Mouse (Mus musculus) embryonic facial prominence, embryonic 11.5 days (tissue): ENCODE measurements at regions not wholly inside any gene's neighbourhood (a gene's known extent, or its start where the extent isn't known, plus 50 kb on each side); places are given as distances from the start of the nearest gene placed in this dataset.
A peak's percentile ranks its signal among the peaks of the same experiment; 100 is the strongest.

Source experiments
- ATAC-seq: fragments of 200-750 bp; cut with Nextera tagmentation; replicated peaks from 2 replicates; pipeline ENCODE4 v1.8.0; 2017; ENCODE audit warnings: low read depth; ENCODE audit not compliant: insufficient number of reproducible peaks, low FRiP score, low TSS enrichment
- DNase-seq: peaks from one replicate; pipeline ENCODE4 v3.0.0-alpha.2; 2015; ENCODE audit warnings: low spot score
- H3K27ac ChIP-seq: fragments of 300-500 bp; sonication (generic); replicated peaks from 2 replicates; pipeline ENCODE4 v1.5.1; 2014; ENCODE audit warnings: mild to moderate bottlenecking, low read depth, low read length, control low read depth
- H3K27me3 ChIP-seq: fragments of 300-500 bp; sonication (generic); 2 replicates; pipeline ENCODE4 v1.6.1; 2014; ENCODE audit warnings: mild to moderate bottlenecking, low read length, moderate library complexity, mixed read lengths; ENCODE audit not compliant: control insufficient read depth, insufficient read depth
- H3K36me3 ChIP-seq: fragments of 300-500 bp; sonication (generic); replicated peaks from 2 replicates; pipeline ENCODE4 v1.6.1; 2014; ENCODE audit warnings: low read depth, mild to moderate bottlenecking, low read length, moderate library complexity, mixed read lengths; ENCODE audit not compliant: control insufficient read depth, insufficient read depth
- H3K4me1 ChIP-seq: fragments of 300-500 bp; sonication (generic); 2 replicates; pipeline ENCODE4 v1.6.1; 2014; ENCODE audit warnings: low read length, mixed read lengths; ENCODE audit not compliant: control insufficient read depth, insufficient read depth
- H3K4me2 ChIP-seq: fragments of 300-500 bp; sonication (generic); 2 replicates; pipeline ENCODE4 v1.6.1; 2014; ENCODE audit warnings: low read depth, mild to moderate bottlenecking, control low read depth, low read length, moderate library complexity
- H3K4me3 ChIP-seq: fragments of 300-500 bp; sonication (generic); 2 replicates; pipeline ENCODE4 v1.5.1; 2014; ENCODE audit warnings: low read depth, low read length, control low read depth
- H3K9ac ChIP-seq: fragments of 300-500 bp; sonication (generic); replicated peaks from 2 replicates; pipeline ENCODE4 v1.6.1; 2014; ENCODE audit warnings: mild to moderate bottlenecking, control low read depth, low read length
- H3K9me3 ChIP-seq: fragments of 300-500 bp; sonication (generic); replicated peaks from 2 replicates; pipeline ENCODE4 v1.6.1; 2016; ENCODE audit warnings: mild to moderate bottlenecking, low read length, inconsistent platforms, mixed read lengths; ENCODE audit not compliant: control insufficient read depth
- WGBS: fragments of 180-500 bp; shearing (Covaris S2); extraction: QIAGEN DNeasy Blood & Tissue Kit; methylation state at CpG from one replicate; pipeline ENCODE4 v1.1.7; 2014; 5-methylcytosine and 5-hydroxymethylcytosine counted together

GRCm38 (mm10) chr17:87512000-87512611, 65.4 kb upstream of the Calm2 start:
- no peak overlapping the region for H3K27ac ChIP-seq
- H3K27me3 ChIP-seq = 0 out of 2 replicates have a peak, but pooled peaks cover 2% of the 10 kb centered on the region
- WGBS = 58% methylated on average over 9 of the region's 9 CpGs
- no peaks in the 10 kb centered on the region for H3K36me3 ChIP-seq
- H3K4me2 ChIP-seq = no peak overlapping the region
- H3K9ac ChIP-seq = no peak overlapping the region
- H3K4me3 ChIP-seq = no peak overlapping the region
- ATAC-seq (no peak), DNase-seq (no peak)
- H3K9me3 ChIP-seq = no peaks in the 10 kb centered on the region
- H3K4me1 ChIP-seq = no peaks in the 10 kb centered on the region

- Histone ChIP-seq H3K36me3 (no peaks in the 10 kb centered on the region), H3K4me2 (no peak overlapping the region), H3K4me3 (no peak overlapping the region), H3K27me3 (0 out of 2 replicates have a peak, but pooled peaks cover 2% of the 10 kb centered on the region), H3K9ac (no peak overlapping the region), H3K4me1 (peaks cover 2% of the 10 kb centered on the region; the same call in 1 of the 2 replicates), H3K27ac (no peak overlapping the region), H3K9me3 (no peaks in the 10 kb centered on the region)
- 47% methylated on average over 11 of the region's 11 CpGs for WGBS
- DNase-seq (no peak), ATAC-seq (no peak; the same call in 1 of the 2 replicates)
Observed at GRCm38 (mm10) chr17:87513822-87514221, 67.1 kb upstream of the Calm2 start.

DNA sequence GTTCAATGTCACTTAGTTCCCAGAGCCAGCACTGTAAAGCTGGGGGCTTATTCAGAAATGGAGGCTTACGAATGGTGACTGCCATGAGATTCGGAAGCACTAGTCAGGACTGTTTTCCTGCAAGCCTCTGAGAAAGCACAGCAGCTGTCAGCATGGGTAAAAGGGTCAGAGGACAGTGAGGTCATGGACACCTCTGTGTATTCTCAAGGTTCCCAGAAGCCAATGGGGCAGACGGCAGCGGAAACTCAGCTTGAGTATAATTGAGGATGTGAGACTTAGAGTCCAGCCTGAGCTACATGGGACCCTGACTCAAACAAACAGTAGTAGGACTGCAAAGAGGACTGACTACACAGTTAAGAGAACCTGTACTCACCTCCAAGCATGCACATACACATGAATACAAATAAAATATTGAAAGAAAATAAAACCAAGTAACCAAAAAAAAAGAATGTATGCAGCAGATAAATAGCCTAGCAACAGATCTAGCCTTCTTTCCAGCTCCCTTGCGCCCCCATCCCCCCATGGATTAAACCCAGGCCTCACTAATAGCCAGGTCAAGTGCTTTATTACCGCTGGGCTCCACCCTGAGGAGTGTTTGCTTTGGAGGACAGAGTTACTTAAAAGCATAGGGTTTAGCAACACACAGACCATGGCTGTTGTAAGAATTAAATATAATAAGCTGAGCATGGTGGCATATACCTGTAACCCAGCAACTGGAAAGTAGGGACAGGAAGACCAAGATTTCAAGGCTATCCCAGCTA, 67.8 kb upstream of the Calm2 start:
- 0 out of 2 replicates have a peak, but pooled peaks cover 2% of the 10 kb centered on the region for H3K27me3 ChIP-seq
- H3K27ac ChIP-seq = no peak overlapping the region
- no peak for ATAC-seq
- H3K36me3 ChIP-seq = no peaks in the 10 kb centered on the region
- no peaks in the 10 kb centered on the region for H3K9me3 ChIP-seq
- H3K9ac ChIP-seq = no peak overlapping the region
- no peak overlapping the region for H3K4me2 ChIP-seq
- H3K4me3 ChIP-seq = no peak overlapping the region
- peak; percentile 21 for DNase-seq
- WGBS = 45% methylated on average over 6 of the region's 6 CpGs
- H3K4me1 ChIP-seq = peaks cover 2% of the 10 kb centered on the region; the same call in 1 of the 2 replicates

- Histone ChIP-seq H3K9ac (no peak overlapping the region), H3K4me3 (no peak overlapping the region), H3K4me2 (no peak overlapping the region), H3K27ac (no peak overlapping the region), H3K27me3 (no peaks in the 10 kb centered on the region), H3K4me1 (peaks cover 2% of the 10 kb centered on the region; the same call in 1 of the 2 replicates), H3K36me3 (no peaks in the 10 kb centered on the region), H3K9me3 (no peaks in the 10 kb centered on the region)
- ATAC-seq = no peak
- no peak for DNase-seq
- WGBS = 53% methylated on average over 9 of the region's 9 CpGs
Observed at GRCm38 (mm10) chr17:87517258-87517657, 70.5 kb upstream of the Calm2 start.

GRCm38 (mm10) chr17:87519454-87519853, 72.7 kb upstream of the Calm2 start:
- Histone ChIP-seq H3K4me1 (peaks cover 2% of the 10 kb centered on the region; the same call in 1 of the 2 replicates), H3K4me2 (no peak overlapping the region), H3K9me3 (no peaks in the 10 kb centered on the region), H3K36me3 (no peaks in the 10 kb centered on the region), H3K9ac (no peak overlapping the region), H3K27ac (no peak overlapping the region), H3K4me3 (no peak overlapping the region), H3K27me3 (no peaks in the 10 kb centered on the region)
- 92% methylated on average over 9 of the region's 9 CpGs for WGBS
- ATAC-seq = no peak
- DNase-seq = no peak

DNA sequence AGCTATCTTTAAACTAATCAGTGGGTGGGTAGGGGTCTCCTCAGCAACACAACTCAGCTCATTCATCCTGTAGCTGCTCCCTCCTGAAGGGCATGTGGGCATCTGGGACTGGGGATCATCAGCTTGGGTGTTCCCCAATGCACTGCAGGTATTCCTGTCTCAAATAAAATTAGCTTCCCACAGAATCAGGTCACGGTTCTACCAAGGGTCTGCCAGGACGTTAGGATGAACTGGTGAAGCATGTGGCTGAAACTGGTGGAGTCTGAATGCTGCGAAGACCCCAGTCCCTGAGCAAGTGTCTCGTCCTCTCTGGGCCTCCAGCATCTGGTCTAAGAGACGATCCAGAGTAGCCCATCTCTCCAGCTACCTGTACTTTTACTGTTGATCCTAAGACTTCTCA, 74.1 kb upstream of the Calm2 start:
- Histone ChIP-seq H3K36me3 (no peaks in the 10 kb centered on the region), H3K4me1 (peaks cover 2% of the 10 kb centered on the region; the same call in 1 of the 2 replicates), H3K27me3 (no peaks in the 10 kb centered on the region), H3K9ac (no peak overlapping the region), H3K9me3 (no peaks in the 10 kb centered on the region), H3K27ac (no peak overlapping the region), H3K4me3 (no peak overlapping the region), H3K4me2 (no peak overlapping the region)
- ATAC-seq = no peak
- WGBS = 84% methylated on average over 5 of the region's 5 CpGs
- no peak for DNase-seq

GRCm38 (mm10) chr17:87521622-87522151, 75.0 kb upstream of the Calm2 start:
- no peak overlapping the region for H3K27ac ChIP-seq
- WGBS = 24% methylated on average over 10 of the region's 10 CpGs
- H3K4me1 ChIP-seq = peaks cover 2% of the 10 kb centered on the region; the same call in 1 of the 2 replicates
- no peak overlapping the region; the same call in none of the 2 replicates for H3K9ac ChIP-seq
- H3K4me3 ChIP-seq = no peak overlapping the region
- ATAC-seq (no peak), DNase-seq (peak; percentile 52)
- H3K27me3 ChIP-seq = no peaks in the 10 kb centered on the region
- H3K4me2 ChIP-seq = no peak overlapping the region
- H3K36me3 ChIP-seq = no peaks in the 10 kb centered on the region
- no peaks in the 10 kb centered on the region for H3K9me3 ChIP-seq
